In genomic region chr4:136651357-136651811, GRCm38 (mm10) we compare ENCODE assay signal across 10 mouse cellular contexts. TPM values are rescaled to one million over a fixed set of nuclear protein-coding genes. Genes with fewer than 3 reads are reported as not detected.
DNase-seq lines count a peak whose midpoint lies in the region; TF ChIP-seq lines count a peak whose summit lies in the region.
"Had no signal": no experiment of that assay in that cellular context is flagged by ENCODE, and none has a peak within 500 bp of the region (broad histone marks: within the 10 kb centered on the region; RNA-seq: fewer than 3 reads in every experiment).

No protein-coding gene starts in this region.

- intact Hi-C loops in gastrocnemius, postnatal 36 days (cut with DNase I), result no loop called here

- no peak for TF ChIP-seq EP300 in CH12.LX (IDR thresholded peaks at IDR 0.05; ENCODE audit: low read length)

- dilution Hi-C loops in CH12.LX (cut with MboI; ENCODE audit: extremely low pct_ligation_motif_present, extremely low pct_unique_long_range_greater_than_20kb, low sequenced_read_pairs), result no loop called here

- 70% methylated on average over 3 of the region's 3 CpGs for WGBS in kidney, adult 2 months

- TF ChIP-seq POLR2A in kidney, adult 2 months (IDR thresholded peaks at IDR 0.05; ENCODE audit: low read depth, low read length), result no peak
- TF ChIP-seq POLR2A in CH12.LX (IDR thresholded peaks at IDR 0.05; ENCODE audit: low read depth, low read length), result no peak

- DNase-seq in kidney, adult 2 months, result peak; percentile 7
- DNase-seq in kidney, postnatal 25 days, result no peak
- DNase-seq in CH12.LX (ENCODE audit: extremely low read depth), result peak; percentile 32
- DNase-seq in brain, adult 2 months (ENCODE audit: low read depth, low spot score), result peak; percentile 56
- peak; percentile 73 for DNase-seq in forelimb bud, embryonic 11.5 days (ENCODE audit: low read depth, low spot score)
- DNase-seq in lung, postnatal 36 days, result peak; percentile 6
- DNase-seq in testis, postnatal 10 days (ENCODE audit: low spot score), result peak; percentile 60
- no peak for DNase-seq in gastrocnemius, postnatal 36 days

- no peak overlapping the region for H3K27ac ChIP-seq in kidney, adult 2 months (ENCODE audit: insufficient read depth, low read depth, low read length)
- H3K27ac ChIP-seq in CH12.LX (ENCODE audit: insufficient read depth, low read depth), result no peak overlapping the region
- H3K27ac ChIP-seq: liver, embryonic 15.5 days had no signal

- peak; percentile 72 for TF ChIP-seq CTCF in kidney, adult 2 months (conservative IDR thresholded peaks at IDR 0.05; ENCODE audit: insufficient read depth, insufficient read length, low read depth, low read length)
- peak; percentile 70 to 91 for TF ChIP-seq CTCF in CH12.LX (conservative IDR thresholded peaks at IDR 0.05 in 1 of 2, IDR thresholded peaks at IDR 0.05 in 1 of 2; ENCODE audit: low read depth in 2 of 2, low read length in 2 of 2)

- H3K4me3 ChIP-seq in kidney, adult 2 months (ENCODE audit: insufficient read depth, low read depth, low read length), result no peak overlapping the region
- no peak overlapping the region for H3K4me3 ChIP-seq in CH12.LX (replicated peaks in 1 of 3; ENCODE audit: low read depth in 2 of 3, low read length in 2 of 3, poor library complexity in 1 of 3)
- H3K4me3 ChIP-seq: embryonic facial prominence, embryonic 15.5 days; liver, embryonic 15.5 days had no signal

- TF ChIP-seq RAD21 in CH12.LX (IDR thresholded peaks at IDR 0.05; ENCODE audit: low read depth, low read length), result peak; percentile 57

- no peaks in the 10 kb centered on the region for H3K36me3 ChIP-seq in kidney, adult 2 months (ENCODE audit: control insufficient read depth, insufficient read depth, low read length)
- no peaks in the 10 kb centered on the region for H3K36me3 ChIP-seq in CH12.LX (replicated peaks in 1 of 2; ENCODE audit: control insufficient read depth in 1 of 2, insufficient read depth in 1 of 2, low read length in 1 of 2)
- H3K36me3 ChIP-seq: liver, embryonic 15.5 days had no signal

- H3K79me2 ChIP-seq in CH12.LX (replicated peaks; ENCODE audit: control insufficient read depth, extremely low read depth, insufficient read depth, poor library complexity, severe bottlenecking), result no peaks in the 10 kb centered on the region

- in situ Hi-C loops in CH12.LX (cut with MboI; ENCODE audit: low pct_ligation_motif_present, low pct_unique_long_range_greater_than_20kb, low sequenced_read_pairs), result no loop called here

- no peak overlapping the region for H3K4me2 ChIP-seq in CH12.LX (ENCODE audit: insufficient read depth, low read depth, poor library complexity, severe bottlenecking)
- H3K4me2 ChIP-seq: embryonic facial prominence, embryonic 15.5 days; liver, embryonic 15.5 days had no signal

- no peaks in the 10 kb centered on the region for H3K4me1 ChIP-seq in kidney, adult 2 months (ENCODE audit: control insufficient read depth, insufficient read depth, low read length)
- H3K4me1 ChIP-seq in CH12.LX (ENCODE audit: control insufficient read depth in 1 of 2, insufficient read depth in 2 of 2), result no peaks in the 10 kb centered on the region

- H3K9me3 ChIP-seq in CH12.LX (replicated peaks; ENCODE audit: low read length), result peaks cover 8% of the 10 kb centered on the region
- H3K9me3 ChIP-seq: embryonic facial prominence, embryonic 15.5 days; liver, embryonic 15.5 days had no signal

- no peak overlapping the region for H3K9ac ChIP-seq in CH12.LX (ENCODE audit: insufficient read depth, low read depth)
- H3K9ac ChIP-seq: embryonic facial prominence, embryonic 15.5 days; liver, embryonic 15.5 days had no signal

- H3K27me3 ChIP-seq in kidney, adult 2 months (replicated peaks; ENCODE audit: control insufficient read depth, insufficient read depth, low read length), result no peaks in the 10 kb centered on the region
- H3K27me3 ChIP-seq in CH12.LX (replicated peaks), result peaks cover 72% of the 10 kb centered on the region
- H3K27me3 ChIP-seq: embryonic facial prominence, embryonic 15.5 days had no signal

TF ChIP-seq in CH12.LX, 34 proteins besides CTCF, POLR2A, EP300 and RAD21:
- TF ChIP-seq IRF4 (IDR thresholded peaks at IDR 0.05; ENCODE audit: low read depth, low read length) (no peak), CHD1 (IDR thresholded peaks at IDR 0.05; ENCODE audit: low read depth, low read length) (no peak), SMC3 (IDR thresholded peaks at IDR 0.05; ENCODE audit: low read depth, low read length) (peak; percentile 60), MEF2A (IDR thresholded peaks at IDR 0.05; ENCODE audit: borderline replicate concordance, low read depth, low read length) (no peak), KAT2A (IDR thresholded peaks at IDR 0.05; ENCODE audit: insufficient replicate concordance, low read length) (no peak), MAZ (IDR thresholded peaks at IDR 0.05; ENCODE audit: low read depth, low read length) (no peak), POLR2AphosphoS2 (IDR thresholded peaks at IDR 0.05; ENCODE audit: low read depth, low read length) (no peak)

RNA-seq across cellular contexts. Expression of gene Lactbl1, which starts 29.0 kb away (rescaled TPM):
- not detected in 2 replicates for polyA plus RNA-seq in kidney, adult 2 months (2012; rRNA removed)
- total RNA-seq in CH12.LX (2012; rRNA removed), result 0.04 TPM in 1 of 2 replicates, not detected in the other
- not detected in 2 replicates for total RNA-seq in CH12.LX (2014; rRNA removed)
- not detected in 2 replicates for polyA plus RNA-seq in CH12.LX (2012; ENCODE audit: insufficient read length, low read depth)
- total RNA-seq in gastrocnemius, postnatal 36 days (2021), result not detected
- polyA plus RNA-seq: embryonic facial prominence, embryonic 15.5 days; liver, embryonic 15.5 days had no signal

RNA-seq across cellular contexts. Expression of gene Tex46, which starts 41.1 kb away (rescaled TPM):
- not detected in 2 replicates for polyA plus RNA-seq in kidney, adult 2 months (2012; rRNA removed)
- total RNA-seq in CH12.LX (2012; rRNA removed) (not detected in 2 replicates), CH12.LX (2014; rRNA removed) (not detected in 2 replicates)
- polyA plus RNA-seq in CH12.LX (2012; ENCODE audit: insufficient read length, low read depth), result not detected in 2 replicates
- not detected for total RNA-seq in gastrocnemius, postnatal 36 days (2021)
- polyA plus RNA-seq: embryonic facial prominence, embryonic 15.5 days; liver, embryonic 15.5 days had no signal

RNA-seq across cellular contexts. Expression of gene Kdm1a, which starts 48.9 kb away (rescaled TPM):
- polyA plus RNA-seq in kidney, adult 2 months (2012; rRNA removed), result 21.0 and 21.1 TPM in 2 replicates
- 49.6 and 51.3 TPM in 2 replicates for total RNA-seq in CH12.LX (2012; rRNA removed)
- 85.1 and 88.2 TPM in 2 replicates for total RNA-seq in CH12.LX (2014; rRNA removed)
- 69.4 and 71.7 TPM in 2 replicates for polyA plus RNA-seq in CH12.LX (2012; ENCODE audit: insufficient read length, low read depth)
- total RNA-seq in gastrocnemius, postnatal 36 days (2021), result 10 to 100 TPM; 14.7 to 20.4 TPM

Comparison
In these comparisons a context has a peak if more than half of its experiments do, and no peak if none do; other contexts are left out.
1. DNase-seq: peak in kidney, adult 2 months (single experiment), CH12.LX (single experiment), brain, adult 2 months (single experiment), forelimb bud, embryonic 11.5 days (single experiment), lung, postnatal 36 days (single experiment) and testis, postnatal 10 days (single experiment); none in kidney, postnatal 25 days (0 of 2) and gastrocnemius, postnatal 36 days (0 of 2).